Mouse (Mus musculus): ENCODE results near the gene Olfr1393.

Gene Olfr1393

DNA sequence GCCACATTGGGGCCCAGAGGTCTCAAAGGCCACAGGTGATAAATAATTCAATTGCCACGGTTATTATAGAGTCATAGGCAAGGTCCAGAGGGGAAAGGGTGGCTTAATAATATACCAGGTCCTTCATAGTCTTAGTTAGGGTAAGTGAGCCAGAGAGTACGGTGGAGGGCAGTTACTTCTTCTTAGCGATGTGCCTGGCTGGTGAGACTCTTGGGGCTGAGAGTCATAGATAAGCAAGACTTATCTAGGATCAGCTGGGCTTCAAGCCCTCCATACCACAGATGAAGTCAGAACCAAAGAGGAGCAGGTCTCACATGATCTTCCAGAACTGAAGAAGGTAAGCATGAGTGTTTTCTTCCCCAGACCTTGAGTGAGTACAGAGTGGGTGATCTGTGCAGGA, at the start of gene Olfr1393:
TSS of gene Olfr1393 (plus strand) at position 83 of the 400 bp plus-strand sequence.
- no peak for DNase-seq (ENCODE audit: low read depth)

DNA sequence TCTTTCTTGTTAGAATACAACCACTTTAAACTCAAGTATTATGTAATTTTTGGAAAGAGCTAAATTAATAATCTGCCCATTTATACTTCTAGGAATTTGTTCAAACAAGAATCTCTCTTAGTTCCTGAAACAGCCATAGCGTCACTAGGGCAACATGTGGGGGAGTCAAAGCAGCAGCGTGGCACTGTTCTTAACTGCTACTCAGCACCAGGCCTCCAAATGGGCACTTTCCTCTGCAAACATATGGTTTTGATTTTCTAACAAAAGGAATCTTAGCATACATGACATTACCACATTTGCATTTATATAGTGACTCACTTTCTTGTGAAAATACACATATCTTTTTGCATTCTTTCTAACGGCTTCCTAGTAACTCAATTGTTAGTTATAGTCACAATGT, 45.3 kb upstream of the Olfr1393 start:
- DNase-seq (ENCODE audit: low read depth) = peak; percentile 79

DNA sequence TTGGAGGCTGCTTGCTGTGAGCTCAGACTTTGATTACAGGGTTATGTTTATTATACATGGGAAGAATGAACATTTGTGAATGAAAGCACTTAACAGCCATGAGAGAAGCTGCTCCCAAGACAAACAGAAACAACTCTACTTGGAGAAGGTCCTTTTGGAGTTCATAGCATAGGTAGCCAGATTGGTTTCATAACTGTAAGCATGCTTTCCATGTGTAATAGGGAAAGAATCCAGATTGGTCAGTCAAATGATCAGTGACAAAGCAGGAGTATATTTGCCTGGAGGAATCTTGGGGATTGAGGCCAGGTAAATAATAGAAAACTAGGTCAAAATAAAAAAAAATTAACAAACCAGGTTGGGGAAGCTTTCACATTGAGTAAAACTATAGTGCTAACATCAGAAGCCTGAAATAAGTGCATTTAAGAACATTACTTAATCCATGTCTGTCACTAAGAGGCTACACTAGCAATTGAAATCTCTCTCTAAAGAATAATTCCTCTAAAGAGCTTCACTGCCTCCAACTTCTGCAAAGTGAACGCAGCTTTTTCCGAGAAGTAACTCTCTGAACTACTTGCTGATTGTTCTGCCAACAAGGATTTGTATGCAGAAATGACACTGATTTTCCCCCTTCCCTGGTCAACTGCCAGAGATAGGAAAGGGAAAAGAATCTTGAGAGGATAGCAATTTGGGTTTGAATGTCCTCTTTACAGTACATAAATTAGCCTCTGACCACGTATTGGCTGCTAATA, 42.5 kb upstream of the Olfr1393 start:
- peak; percentile 35 for DNase-seq (ENCODE audit: low read depth)

DNA sequence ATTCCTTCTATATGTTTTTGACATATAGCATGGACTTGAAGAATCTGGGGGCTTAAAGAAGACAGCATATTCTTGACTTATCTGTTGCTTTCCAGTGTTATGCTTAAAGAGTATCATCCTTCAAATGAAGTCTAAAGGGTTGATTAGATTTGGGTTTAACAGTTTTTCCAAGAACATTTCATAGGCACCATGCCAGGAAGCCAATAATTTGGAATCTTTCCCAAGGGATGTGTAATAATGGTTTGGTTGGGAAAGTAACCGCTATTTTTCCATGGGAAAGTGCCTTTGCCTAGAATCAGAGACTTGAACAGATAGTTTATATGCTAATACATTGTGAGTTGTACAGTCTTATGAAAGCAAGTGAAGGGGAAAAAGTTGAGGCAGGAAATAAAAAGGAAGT, 41.2 kb upstream of the Olfr1393 start:
- DNase-seq (ENCODE audit: low read depth) = peak; percentile 45

DNA sequence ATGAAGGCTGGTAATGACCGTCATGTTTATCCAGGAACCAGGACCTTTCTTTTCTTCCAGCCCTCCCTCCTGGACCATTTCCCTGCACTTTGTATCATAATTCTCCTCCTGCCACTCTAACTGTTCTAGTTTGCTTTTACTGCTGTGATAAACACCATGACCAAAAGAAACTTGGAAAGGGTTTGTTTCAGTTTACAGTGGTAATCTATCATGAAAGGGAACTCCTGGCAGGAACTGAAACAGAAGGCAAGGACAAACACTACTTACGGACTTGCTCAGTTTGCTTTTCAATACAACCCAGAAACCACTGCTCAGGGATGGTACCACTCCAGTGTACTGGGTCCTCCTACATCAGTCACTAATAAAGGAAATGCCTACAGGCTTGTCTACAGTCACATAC, 40.6 kb upstream of the Olfr1393 start:
- no peak for DNase-seq (ENCODE audit: low read depth)

DNA sequence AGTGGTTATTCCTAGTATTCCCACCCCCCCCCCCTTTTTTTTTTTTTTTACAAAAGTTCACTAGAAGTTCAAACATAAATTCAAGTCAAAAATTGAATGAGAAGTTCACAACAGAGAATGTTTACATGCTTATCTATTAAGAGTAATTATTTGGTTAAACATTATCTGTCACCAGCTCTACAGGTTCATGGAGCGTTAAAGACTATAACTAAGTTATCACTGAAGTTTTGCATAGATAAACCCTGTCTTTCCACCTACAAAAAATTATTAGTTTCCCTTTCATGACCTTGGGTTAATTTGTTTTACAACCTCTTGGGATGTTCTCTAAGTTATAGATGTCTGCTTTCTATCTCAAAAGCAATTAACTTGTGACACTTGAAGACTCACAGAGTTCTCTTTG, 37.8 kb upstream of the Olfr1393 start:
- no peak for DNase-seq (ENCODE audit: low read depth)

DNA sequence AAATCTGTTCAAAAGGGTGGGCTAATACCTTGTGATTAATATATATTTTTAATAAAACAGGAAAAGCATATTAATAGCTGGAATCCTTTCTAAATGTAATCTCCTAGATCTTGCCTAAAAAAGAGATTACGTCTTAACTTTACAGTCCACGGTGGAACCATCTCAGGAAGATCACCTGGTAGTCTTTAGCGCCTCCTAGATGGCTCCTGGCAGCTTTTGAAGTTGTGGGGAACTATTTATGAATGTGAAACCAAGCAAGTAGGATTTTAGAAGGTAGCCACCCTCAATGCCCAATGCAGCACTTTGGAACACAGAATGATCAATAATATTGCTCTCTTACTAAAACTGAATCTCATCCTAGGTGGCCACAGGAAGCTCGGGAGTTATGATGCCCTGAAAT, 37.2 kb upstream of the Olfr1393 start:
- DNase-seq (ENCODE audit: low read depth) = no peak

DNA sequence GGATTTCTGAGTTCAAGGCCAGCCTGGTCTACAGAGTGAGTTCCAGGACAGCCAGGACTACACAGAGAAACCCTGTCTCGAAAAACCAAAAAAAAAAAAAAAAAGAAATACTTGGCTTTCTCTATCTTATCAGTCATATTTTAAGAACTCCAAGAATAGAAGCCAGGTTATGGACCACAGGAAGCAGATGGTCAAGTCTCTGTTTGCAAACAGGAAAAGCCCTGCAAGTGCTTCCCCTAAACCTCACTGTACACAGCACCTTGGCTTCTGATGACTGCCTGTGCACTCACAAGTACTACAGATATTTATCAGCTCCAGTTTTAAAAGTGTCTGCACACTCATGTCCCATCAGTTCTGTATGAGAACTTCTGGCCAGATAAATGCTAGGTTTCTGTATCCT, 36.6 kb upstream of the Olfr1393 start:
- DNase-seq (ENCODE audit: low read depth) = no peak

DNA sequence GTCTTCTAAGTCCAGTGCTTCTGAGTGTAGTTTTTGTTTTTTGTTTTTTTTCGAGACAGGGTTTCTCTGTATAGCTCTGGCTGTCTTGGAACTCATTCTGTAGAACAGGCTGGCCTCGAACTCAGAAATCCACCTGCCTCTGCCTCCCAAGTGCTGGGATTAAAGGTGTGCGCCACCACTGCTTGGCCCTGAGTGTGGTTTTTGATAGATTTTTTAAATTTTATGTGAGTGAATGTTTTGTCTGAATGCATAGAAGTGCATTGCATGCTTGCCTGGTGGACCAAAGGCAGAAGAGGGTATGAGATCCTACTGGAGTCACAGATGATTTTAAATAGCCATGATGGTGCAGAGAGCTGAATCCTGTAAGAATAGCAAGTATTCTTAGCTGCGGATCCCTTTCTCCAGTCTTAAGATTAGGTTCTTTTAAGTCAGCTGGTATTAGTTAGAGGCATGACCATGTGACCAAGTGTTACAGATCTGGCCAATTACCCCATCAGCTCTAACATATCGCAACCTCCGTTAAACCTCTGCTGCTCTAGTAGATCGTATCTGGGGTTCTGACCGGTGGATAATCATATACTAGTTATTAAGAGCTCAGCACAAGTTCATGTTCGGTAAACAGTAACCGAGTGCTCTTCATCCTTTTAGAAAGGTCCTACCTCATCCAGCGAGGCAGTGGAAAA, 35.0 kb upstream of the Olfr1393 start:
- peak; percentile 64 for DNase-seq (ENCODE audit: low read depth)

DNA sequence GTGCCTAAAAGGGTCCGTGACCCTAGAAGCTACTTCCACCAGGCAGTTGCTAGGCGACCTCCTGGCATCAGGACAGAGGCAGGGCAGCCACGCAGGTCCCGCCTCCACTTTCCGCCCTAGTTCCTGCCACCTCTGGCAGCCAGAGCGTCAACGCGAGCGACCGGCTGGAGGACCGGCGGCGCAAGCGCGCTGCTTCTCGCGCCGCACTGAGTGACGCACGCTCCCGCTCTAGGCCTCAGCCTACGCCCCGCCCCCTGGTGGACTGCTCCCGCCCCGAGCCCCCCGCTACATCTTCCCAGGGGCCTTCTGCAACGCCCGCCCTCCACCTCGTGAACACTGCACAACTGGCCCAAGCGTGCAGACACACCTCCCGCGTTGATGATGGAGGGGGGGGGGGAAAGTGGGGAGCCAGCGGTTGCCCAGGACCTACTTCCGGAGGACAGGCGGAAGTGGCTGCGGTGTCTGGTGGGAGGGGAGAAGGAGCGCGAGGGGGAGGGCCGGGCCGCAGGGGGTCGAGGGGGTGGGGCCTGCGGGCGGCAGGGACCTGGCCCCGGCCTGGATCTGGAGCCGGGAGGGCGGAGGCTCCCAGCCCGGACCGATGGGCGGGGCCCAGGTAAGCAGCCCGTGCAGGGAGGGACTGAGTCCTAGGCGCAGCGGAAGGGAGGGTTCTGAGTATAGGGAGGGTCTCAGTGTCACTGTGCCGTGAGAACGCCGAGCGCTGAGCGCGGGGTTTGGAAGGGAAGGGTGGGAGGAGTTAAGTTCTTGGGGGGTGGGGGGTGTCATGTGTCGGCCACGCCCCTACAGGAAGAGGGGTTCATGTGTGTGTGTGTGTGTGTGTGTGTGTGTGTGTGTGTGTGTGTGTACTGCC, 34.1 kb upstream of the Olfr1393 start, which contains the start of gene Mgat1:
TSS of gene Mgat1 (plus strand) at position 465 of the 868 bp plus-strand sequence.
- peak; percentile 98 for DNase-seq (ENCODE audit: low read depth)

DNA sequence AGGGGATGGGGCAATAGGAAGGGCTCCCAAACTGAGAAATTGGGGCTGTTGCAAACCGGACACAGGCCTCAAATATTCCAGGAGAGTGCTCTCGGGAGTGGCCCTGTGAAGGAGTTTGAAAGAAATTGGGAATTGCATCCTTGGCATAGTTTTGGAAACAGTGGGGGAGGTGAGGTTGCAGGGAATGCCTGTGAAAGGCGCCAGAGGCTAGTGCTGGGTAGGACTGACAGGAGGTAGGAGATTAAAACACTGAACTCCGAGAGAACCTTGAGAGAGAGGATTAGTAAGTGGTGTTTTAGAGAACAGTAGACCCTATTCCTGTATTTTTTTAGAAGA, 33.5 kb upstream of the Olfr1393 start:
- DNase-seq (ENCODE audit: low read depth) = no peak

DNA sequence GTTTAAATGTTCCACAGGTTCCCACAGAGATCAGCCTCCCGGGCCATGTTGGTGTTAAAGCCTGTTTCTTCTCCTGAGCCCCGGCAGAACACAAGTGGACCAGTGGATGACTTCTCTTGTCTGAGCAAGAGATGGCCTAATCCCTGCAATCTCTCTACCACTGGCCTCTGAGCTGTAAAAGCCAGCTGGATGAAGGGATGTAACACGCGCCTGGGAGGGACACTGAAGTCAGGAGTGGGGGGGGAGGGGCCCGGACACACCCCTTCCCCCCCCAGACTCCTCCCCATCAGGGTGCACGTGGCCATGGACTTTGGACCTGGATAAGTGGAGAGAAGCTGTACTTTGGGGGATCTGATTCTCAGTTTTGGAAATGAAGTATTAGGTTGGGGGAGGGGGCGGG, 32.9 kb upstream of the Olfr1393 start:
- DNase-seq (ENCODE audit: low read depth) = peak; percentile 84

DNA sequence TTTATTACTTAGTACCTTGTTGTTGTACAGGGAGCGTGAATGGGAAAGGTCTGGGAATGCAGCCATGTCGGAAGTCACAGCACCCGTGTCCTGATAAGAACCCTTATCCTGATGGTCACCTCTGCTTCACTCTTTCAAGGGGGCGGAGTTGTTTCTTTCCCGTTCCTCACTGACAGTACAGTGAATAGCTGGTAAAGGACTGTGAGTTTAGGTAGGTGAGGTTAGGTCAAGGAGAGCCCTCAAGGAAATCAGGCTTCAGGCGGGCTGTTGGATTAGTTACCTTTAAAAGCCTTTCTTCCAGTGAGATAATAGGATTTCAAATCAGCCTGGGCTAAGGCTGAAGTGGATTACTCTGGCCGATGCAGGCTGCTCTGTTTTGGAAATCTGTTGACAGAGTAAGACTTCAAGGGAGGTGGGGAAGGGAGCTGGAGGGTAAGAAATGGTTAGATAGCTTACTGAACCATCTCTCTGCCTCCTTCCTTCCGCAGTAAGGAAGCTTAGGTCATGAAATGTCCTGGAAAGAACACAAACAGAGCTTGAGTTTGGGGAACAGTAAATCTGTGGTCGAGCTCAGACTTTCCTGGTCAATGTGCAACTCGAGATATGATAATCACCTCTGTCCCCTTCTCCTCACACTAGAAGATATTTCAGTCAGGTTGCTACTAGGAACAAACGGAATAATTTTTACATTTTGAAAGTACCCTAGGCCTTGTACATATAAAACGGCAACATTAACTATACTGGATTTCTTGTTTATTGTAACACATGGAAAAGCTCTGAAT, 32.3 kb upstream of the Olfr1393 start:
- peak; percentile 24 for DNase-seq (ENCODE audit: low read depth)

DNA sequence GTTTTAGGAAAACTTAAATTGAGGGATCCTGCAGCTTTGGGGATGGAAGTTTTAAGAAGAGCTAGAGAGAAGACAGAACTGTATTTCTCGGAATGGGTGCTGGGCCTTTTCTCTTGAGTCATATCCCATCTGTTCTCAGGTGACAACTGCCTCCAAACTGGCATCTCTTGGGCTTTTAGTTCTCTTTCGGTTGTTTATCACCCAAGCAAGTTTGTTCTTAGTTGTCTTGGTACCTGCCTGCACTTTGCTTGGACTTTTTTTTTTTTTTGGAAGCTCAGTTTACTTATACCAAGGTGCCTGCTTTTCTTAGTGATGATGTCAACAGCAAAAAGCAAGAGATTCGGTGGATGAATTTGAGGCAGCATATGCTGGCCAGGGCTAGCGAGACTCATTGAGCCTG, 31.6 kb upstream of the Olfr1393 start:
- DNase-seq (ENCODE audit: low read depth) = no peak

DNA sequence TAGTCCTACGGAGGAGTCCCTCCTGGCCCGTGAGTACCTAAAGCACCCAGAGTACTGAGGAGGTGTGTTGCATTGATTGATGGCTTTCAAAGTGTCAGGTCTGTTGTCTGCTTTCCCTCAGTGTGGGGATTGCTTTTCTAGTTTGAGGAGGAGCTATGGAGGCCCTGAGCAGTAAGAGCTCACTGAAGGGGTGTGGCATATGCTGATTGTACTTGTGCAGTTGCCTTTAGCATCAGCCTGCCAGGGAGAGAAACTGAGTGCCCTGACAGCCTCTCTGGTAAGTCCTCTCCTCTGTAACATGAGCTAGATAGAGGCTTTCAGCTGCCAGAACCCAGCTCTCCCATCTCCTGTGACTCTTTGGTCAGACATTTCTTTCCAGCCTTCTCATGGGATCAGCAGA, 30.8 kb upstream of the Olfr1393 start:
- peak; percentile 30 for DNase-seq (ENCODE audit: low read depth)

DNA sequence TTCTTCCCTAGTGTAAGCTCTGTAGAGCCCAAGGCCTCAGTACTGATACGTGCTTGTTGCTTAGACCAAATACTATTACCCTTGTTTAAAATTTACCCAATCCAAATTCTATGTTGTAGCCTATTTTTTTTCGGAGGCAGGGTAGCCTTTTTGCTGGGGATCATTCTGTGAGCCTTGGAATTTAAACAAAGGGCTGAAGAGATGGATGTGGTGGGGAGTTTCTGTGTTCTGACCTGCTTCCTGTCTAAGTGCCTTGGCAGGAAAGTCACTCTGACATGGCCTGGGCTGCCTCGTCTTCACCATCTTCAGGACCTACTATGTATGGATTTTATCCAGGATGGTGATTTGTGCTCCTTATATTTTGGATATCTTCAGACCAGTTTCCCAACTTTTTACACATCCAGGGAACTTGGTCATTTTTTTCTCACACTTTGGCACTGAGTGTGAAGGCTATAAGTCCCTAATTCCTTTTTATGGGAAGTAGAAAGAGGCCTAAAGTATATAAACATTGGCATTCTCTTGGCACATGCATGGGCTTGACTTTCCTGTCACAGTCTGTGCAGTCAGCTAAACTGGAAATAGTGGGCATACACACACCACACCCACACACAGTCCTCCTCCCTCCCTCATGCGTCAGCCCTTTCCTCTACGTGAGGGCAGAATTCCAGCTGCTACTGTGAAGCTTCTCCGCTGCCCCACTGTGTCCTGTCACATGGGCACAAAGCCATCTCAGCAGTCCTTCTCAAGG, 29.7 kb upstream of the Olfr1393 start:
- peak; percentile 42 for DNase-seq (ENCODE audit: low read depth)

DNA sequence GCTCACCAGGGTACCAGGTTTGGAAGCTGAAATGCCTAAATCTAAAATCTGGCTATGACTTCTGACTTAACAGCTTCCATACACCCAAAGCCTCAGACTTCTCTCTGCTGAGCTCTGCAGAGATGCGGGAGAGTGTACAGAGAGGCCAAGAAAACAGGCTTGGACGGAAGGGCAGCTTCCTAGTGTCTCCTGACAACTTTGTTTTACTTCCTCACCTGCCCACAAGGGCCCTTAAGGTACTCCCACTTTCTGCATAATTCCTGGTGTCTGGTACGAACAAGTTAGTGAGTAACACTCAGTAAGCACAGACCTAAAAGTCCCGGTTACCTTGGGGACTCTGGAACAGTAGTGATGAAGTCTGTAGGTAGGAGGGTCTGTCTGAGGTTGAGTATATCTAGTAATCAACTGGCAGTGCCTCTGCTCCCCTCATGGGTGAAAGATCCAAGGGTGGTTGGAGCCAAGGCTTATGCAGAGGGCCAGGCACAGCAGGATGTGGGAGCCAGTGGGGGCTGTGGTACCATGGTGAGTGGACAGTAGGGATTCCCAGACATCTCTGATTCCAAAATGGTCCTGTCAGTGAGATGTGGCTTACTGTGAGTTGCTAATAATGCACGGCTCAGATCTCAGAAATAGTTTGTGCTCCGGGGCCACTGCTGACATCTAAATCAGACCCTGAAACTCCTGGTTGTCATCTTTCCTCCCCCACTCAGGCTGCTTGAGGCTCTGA, 29.0 kb upstream of the Olfr1393 start:
- DNase-seq (ENCODE audit: low read depth) = no peak

DNA sequence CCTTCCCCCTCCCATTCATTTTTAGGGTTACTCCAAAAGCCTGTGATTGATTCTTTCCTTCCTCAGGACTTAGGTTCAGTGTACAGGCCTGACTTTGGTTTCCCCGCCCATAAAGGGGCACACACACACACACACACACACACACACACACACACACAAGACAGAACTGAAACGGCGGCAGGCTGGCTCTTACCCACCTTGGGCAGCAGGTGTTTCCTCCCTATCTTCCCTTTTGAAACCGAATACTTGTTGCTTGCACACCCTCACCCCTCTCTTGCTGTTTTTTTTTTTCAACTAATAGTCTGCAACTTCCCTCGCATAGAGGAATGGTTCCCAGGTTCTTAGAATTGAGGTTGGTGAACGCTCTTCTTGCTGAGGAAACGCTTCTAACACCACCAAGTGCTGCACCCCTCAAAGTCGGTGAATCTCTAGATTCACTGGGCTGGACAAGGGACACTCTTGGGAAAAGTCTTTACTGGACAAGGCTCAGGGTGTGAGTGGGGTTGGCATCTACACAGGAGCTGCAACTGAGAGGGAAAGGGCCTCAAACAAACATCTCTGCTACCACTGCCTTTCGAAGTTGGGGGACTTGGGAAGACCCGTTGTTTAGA, 28.2 kb upstream of the Olfr1393 start:
- no peak for DNase-seq (ENCODE audit: low read depth)

DNA sequence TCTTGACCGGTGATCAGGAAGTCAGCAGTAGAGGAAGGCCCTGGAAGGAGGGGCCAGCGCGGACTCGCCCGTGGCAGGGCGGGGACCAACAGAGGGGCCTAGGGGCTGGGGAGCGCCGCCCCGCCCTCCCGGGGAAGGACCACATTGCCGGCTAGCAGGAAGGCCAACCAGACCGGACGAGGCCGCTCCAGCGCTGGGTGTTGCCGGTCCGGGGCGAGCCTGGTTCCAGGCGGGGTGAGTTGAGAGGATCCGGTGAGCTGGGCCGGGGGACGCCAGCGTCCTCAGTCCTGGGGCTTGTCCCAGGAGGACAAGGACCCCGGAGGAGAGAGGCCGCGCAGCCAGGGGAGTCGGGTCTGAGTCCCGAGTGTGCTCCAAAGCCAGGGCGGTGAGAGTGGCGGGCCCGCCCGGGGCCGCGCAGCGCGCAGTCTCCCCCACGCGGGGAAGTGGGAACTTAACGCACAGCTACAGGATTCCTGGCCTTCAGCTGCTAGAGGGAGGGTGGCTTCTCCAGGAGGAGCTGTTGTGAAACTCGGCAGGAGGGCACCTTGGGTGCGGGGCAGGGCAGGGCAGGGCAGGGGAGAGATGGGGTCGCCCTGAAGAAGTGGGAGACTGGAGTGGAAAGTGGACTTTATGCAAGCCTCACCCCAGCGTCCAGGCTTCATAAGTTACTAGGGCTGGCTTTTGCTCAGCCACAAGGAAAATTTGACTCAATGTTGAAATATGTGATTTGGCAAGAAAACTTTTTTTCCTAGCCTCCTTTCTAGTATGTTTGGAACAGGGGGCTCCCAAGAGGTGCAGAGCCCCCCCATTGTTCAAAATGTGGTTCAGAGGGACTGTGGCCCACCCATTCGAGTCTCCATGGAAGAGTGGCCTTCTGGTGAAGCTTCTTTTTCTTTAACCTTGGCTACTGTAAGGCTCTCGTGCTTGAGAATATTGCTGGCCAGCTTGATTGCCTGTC, 27.4 kb upstream of the Olfr1393 start:
- peak; percentile 94 for DNase-seq (ENCODE audit: low read depth)

Data from NIH3T3 (cell line).